Mouse (Mus musculus) Patski (cell line): ENCODE data around the gene Efna3. TPM values are rescaled to one million over a fixed set of nuclear protein-coding genes. Genes with fewer than 3 reads are reported as not detected.

ENCODE experiments used
- ATAC-seq: fragments of 100-300 bp; one replicate; pipeline ENCODE4 v1.8.0; 2021
- CTCF ChIA-PET: fragments of 350-600 bp; sonication (Branson Sonifier 250); formaldehyde crosslinking; loops from one replicate; lab custom pipeline; 2022; ENCODE audit warnings: inconsistent platforms; lab: Charles Lee
- POLR2A ChIA-PET: fragments of 350-600 bp; sonication (Branson Sonifier 250); formaldehyde crosslinking; loops from one replicate; lab custom pipeline; 2022; ENCODE audit warnings: antibody characterized with exemption, inconsistent platforms; lab: Charles Lee
- DNase-seq: peaks from one replicate; pipeline ENCODE4 v3.0.0-alpha.2; 2011; ENCODE audit warnings: low read depth, low spot score
- H3K27me3 ChIP-seq: fragments of 371-371 bp; one replicate; pipeline ENCODE4 v1.5.1; 2021
- CTCF ChIP-seq: fragments of 100-300 bp; IDR thresholded peaks from one replicate; pipeline ENCODE4 v1.5.1; 2021
- in situ Hi-C: fragments of 300-500 bp; cut with MboI; formaldehyde crosslinking; loops from 3 replicates; pipeline ENCODE4 v1.11.1; 2018; ENCODE audit warnings: low pct_unique_long_range_greater_than_20kb, mixed read lengths
- polyA plus RNA-seq: library from polyadenylated mRNA; unstranded; gene quantifications from one replicate; pipeline ENCODE4 v1.2.3, GENCODE M21; 2021

Efna3 gene
- polyA plus RNA-seq, 1 experiment from 2014 or later, result 9.4 TPM

DNA sequence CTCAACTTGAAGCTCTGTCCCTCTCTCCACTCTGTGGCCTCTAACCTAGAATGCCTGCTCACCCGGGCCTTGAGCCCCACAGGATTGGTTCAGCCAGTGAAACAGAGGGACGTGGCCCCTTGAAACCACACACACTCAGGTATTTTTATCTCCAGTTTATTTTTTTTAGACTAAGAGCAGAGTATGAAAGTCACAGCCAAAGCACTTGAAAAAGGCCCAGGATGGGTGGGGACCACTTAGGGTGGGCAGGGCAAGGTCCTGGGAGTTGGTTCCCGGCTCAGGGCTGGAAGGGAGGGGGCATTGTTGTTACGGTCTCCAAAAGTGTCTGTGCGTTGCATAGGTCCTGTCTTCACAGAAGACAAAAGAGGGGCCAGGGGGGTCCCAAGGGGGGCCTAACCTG, 8.4 kb downstream of the Efna3 start:
- ChIA-PET POLR2A (interaction anchor here (0.5 kb wide), 1 partner anchor 77 kb away, joined by 3 read pairs; no protein-coding TSS in a partner anchor), CTCF (interaction anchor here (1.3 kb wide), 1 partner anchor 40 kb away, joined by 4 read pairs; no protein-coding TSS in a partner anchor)
- DNase-seq, result no peak
- no peak for TF ChIP-seq CTCF
- no peak for ATAC-seq
- in situ Hi-C loops, result no loop called here
- no peaks in the 10 kb centered on the region for H3K27me3 ChIP-seq

DNA sequence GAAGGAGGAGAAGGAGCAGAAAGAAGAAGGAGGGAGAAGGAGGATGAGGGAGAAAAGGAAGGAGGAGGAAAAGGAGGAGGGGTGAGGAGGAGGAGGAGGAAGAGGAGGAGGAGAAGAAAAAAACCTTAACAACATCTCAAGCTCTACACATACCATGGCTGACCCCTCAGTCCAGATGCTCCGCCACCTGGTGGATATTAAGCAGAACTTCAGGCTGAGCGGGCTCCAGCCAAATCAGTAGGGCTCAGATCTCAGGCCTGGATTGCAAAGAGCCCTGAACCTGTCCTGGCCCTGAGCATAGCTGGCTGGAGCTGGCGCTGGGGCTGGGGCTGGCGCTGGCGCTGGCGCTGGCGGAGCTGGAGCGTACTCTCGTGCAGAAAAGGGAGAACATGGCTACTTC, 14.7 kb downstream of the Efna3 start:
- no peak for TF ChIP-seq CTCF
- in situ Hi-C loops, result loop anchor here (5.0 kb wide), 1 partner anchor 61 kb away; the partner anchor contains the start of genes Krtcap2 and Trim46
- ChIA-PET POLR2A (interaction anchor here (0.5 to 1.6 kb wide), 5 partner anchors 8 to 94 kb away, joined by 3 to 4 read pairs (median 3); no protein-coding TSS in a partner anchor), CTCF (interaction anchor here (0.7 to 2.0 kb wide), 20 partner anchors 8 to 97 kb away, joined by 3 to 18 read pairs (median 4); partner anchors contain the start of genes Adam15, Krtcap2, Mtx1 and Trim46)
- H3K27me3 ChIP-seq, result no peaks in the 10 kb centered on the region
- DNase-seq, result no peak
- ATAC-seq, result peak; percentile 42

DNA sequence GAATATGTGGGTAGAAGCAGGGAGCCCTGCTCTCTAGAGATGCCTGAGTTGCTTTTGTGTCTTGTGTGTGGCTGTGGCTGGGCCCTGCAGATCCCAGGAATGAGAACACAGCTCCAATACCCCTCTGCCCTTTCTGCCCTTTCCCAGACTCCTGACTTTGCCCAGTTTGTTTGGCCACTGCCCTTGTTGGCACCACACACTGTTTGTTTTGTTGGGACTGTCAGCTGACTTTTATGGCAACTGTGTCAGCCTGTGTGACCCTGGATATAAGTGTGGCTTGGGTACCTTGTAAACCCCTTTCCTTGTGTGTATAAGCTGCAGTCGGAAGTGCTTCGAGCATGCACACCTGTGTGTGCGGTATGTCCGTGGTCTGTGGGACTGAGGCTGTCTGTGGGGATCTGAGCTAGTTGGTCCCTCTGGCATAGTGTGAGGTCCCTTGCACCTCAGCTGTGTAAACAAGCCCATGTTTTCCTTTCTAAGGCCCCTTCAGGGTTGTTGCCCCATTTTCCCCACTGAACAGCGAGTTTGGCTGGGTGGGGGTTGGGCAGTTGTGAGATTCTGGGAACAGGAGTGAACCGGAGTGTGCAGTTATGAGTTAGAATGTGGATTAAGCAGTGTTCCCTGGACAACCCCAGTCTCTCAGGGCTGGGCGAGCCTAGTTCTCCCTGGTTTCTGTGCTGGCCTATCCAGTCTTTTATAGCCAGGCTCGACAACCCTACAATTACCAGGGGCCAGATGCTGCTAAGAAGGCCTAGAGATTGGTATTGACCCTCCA, 17.0 kb downstream of the Efna3 start:
- ChIA-PET CTCF (interaction anchor here (0.8 to 4.4 kb wide), 9 partner anchors 8 to 60 kb away, joined by 3 to 17 read pairs (median 4); partner anchors contain the start of genes Efna1, Krtcap2 and Trim46), POLR2A (interaction anchor here (0.5 to 1.2 kb wide), 3 partner anchors 57 to 89 kb away, joined by 3 to 4 read pairs (median 3); partner anchors contain the start of genes Trim46 and Zbtb7b)
- no peak for ATAC-seq
- no peaks in the 10 kb centered on the region for H3K27me3 ChIP-seq
- in situ Hi-C loops, result loop anchor here (5.0 kb wide), 1 partner anchor 58 kb away; the partner anchor contains the start of genes Krtcap2 and Trim46
- TF ChIP-seq CTCF, result no peak
- DNase-seq, result no peak

DNA sequence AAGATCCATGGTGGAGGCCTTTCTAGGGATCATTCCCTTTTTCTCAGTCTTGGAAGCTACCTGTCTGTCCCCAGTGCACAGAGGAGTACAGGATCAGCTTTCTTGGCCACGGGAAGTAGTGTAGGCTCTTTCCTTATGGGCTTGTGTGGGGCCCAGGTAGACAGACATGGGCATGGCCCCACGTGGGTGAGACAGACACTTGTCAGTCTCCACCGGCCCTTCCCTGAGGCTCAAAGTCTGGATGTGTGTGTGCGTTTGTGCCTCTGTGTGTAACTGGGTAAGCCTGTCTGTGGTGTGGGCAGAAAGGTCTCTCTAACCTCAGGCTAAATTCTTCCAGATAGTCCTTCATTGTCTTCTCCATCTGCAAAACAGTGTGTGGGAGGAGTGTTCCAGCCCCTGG, 17.7 kb downstream of the Efna3 start:
- no peak for TF ChIP-seq CTCF
- POLR2A ChIA-PET, result no interaction called here
- no peak for ATAC-seq
- CTCF ChIA-PET, result interaction anchor here (0.9 to 4.4 kb wide), 8 partner anchors 8 to 59 kb away, joined by 3 to 17 read pairs (median 4); partner anchors contain the start of genes Efna1, Krtcap2 and Trim46
- in situ Hi-C loops, result loop anchor here (5.0 kb wide), 1 partner anchor 58 kb away; the partner anchor contains the start of genes Krtcap2 and Trim46
- no peaks in the 10 kb centered on the region for H3K27me3 ChIP-seq
- no peak for DNase-seq

DNA sequence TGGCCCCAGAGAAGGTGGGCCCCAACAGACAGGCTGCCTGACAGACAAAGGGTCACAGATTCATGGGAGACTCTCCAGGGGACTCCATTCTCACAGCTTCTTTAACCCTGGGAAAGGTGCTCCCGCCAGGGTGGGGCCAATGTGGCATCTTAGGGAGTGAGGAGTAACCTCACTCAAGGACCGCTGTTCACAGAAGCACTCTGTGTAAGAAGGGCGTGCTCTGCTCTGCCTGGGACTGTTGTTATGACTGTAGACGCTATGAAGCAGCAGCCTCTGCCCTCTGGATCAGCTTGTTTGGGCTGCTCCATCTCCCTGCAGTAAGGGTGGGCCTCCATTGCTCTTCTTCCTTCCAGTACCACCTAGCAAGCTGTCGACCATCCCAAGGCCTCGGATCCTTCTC, 18.3 kb downstream of the Efna3 start:
- no peak for TF ChIP-seq CTCF
- ATAC-seq (no peak), DNase-seq (no peak)
- H3K27me3 ChIP-seq, result no peaks in the 10 kb centered on the region
- ChIA-PET POLR2A (no interaction called here), CTCF (interaction anchor here (0.9 to 4.4 kb wide), 7 partner anchors 11 to 58 kb away, joined by 3 to 17 read pairs (median 3); partner anchors contain the start of genes Efna1, Krtcap2 and Trim46)
- in situ Hi-C loops, result no loop called here

DNA sequence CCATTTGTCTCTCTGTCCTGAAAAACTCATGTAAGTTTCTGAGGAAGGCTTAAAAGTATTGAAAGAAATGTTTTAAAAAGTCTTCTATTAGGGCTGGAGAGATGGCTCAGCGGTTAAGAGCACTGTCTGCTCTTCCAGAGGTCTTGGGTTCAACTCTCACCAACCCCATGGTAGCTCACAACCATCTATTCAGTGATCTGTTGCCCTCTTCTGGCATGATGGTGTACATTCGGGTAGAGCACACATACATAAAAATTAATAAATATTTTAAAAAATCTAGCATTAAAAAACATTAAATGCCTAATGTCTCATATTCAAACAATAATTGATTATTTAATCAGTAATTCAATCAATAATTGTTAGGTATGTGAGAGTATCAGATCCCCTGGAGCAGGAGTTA, 22.3 kb downstream of the Efna3 start:
- ChIA-PET POLR2A (interaction anchor here (1.1 kb wide), 1 partner anchor 13 kb away, joined by 3 read pairs; no protein-coding TSS in a partner anchor), CTCF (interaction anchor here (0.6 to 7.5 kb wide), 10 partner anchors 8 to 107 kb away, joined by 3 to 66 read pairs (median 6); partner anchors contain the start of genes Krtcap2 and Trim46)
- ATAC-seq (no peak), DNase-seq (no peak)
- no peak for TF ChIP-seq CTCF
- in situ Hi-C loops, result no loop called here
- H3K27me3 ChIP-seq, result no peaks in the 10 kb centered on the region

DNA sequence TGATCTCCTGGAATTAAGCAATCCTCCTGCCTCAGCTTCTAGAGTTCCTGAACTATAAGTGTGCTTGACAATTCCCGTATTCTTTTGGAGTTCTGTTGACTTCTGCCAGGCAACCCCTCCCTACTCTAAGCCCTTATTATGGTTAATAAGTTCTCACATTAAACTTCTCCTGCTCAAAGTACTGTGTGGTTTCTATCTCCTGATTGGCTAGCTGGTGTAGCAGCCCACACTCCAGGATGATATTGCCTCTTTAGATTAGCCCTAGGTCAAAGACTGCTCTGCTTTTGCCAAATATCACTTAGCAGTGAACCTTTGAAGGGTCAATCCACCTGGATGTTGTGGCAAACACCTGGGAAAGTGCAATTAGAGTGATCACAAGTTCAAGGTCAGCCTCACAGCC, 22.7 kb downstream of the Efna3 start:
- H3K27me3 ChIP-seq, result no peaks in the 10 kb centered on the region
- no peak for TF ChIP-seq CTCF
- POLR2A ChIA-PET, result interaction anchor here (1.1 to 1.5 kb wide), 3 partner anchors 12 to 55 kb away, joined by 3 to 5 read pairs (median 5); partner anchors contain the start of genes Krtcap2, Slc50a1 and Trim46
- ATAC-seq, result no peak
- CTCF ChIA-PET, result interaction anchor here (0.7 to 7.5 kb wide), 11 partner anchors 8 to 56 kb away, joined by 3 to 66 read pairs (median 6); partner anchors contain the start of gene Krtcap2
- in situ Hi-C loops, result no loop called here
- no peak for DNase-seq

DNA sequence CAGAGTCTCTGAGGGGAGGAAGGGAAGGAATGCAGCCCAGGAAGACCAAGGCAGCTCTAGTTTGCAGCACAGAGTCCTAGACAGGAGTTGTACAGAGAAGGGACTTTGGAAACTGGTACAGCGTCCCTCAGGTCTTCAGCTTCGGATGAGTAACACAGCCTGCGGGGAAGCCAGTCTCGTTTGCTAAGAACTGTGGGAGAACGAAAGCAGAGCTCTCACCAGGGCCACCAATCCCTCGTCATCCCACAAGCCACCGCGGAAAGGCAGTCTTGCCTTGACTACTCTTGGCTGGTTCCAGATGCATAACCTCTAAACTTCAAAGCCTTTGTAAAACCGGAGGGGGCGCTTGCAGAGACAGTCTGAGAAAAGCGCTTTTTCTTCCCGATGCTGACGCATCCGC, 23.3 kb downstream of the Efna3 start:
- POLR2A ChIA-PET, result interaction anchor here (1.1 to 1.5 kb wide), 3 partner anchors 12 to 54 kb away, joined by 3 to 5 read pairs (median 5); partner anchors contain the start of genes Krtcap2, Slc50a1 and Trim46
- DNase-seq, result no peak
- CTCF ChIA-PET, result interaction anchor here (0.7 to 7.5 kb wide), 11 partner anchors 9 to 56 kb away, joined by 3 to 66 read pairs (median 6); partner anchors contain the start of gene Krtcap2
- in situ Hi-C loops, result no loop called here
- ATAC-seq, result no peak
- TF ChIP-seq CTCF, result no peak
- no peaks in the 10 kb centered on the region for H3K27me3 ChIP-seq

DNA sequence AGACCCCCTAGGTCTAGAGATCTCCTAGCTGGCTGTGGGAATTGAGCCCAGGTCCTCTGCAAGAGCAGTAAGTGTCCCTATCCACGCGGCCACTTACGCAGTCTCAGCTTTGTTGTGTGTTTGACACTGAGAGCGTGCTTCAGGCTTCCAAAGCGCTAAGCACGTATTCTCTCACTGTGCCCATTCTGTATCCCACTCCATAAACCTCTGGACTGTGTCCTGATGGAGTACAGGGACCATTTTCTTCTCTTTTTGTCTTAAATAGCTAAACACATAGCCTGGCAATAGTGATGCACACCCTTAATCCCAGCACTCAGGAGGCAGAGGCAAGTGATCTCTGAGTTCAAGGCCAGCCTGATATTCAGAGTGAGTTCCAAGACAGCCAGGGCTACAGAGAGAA, 23.9 kb downstream of the Efna3 start:
- POLR2A ChIA-PET, result interaction anchor here (1.1 to 1.5 kb wide), 2 partner anchors 28 to 53 kb away, joined by 5 read pairs; partner anchors contain the start of genes Krtcap2, Slc50a1 and Trim46
- no peak for ATAC-seq
- CTCF ChIA-PET, result interaction anchor here (0.9 to 7.5 kb wide), 10 partner anchors 10 to 56 kb away, joined by 3 to 66 read pairs (median 6); partner anchors contain the start of gene Krtcap2
- in situ Hi-C loops, result no loop called here
- no peak for TF ChIP-seq CTCF
- DNase-seq, result no peak
- no peaks in the 10 kb centered on the region for H3K27me3 ChIP-seq
